Mouse (Mus musculus) cerebellum, adult 18-20 months (tissue): ENCODE measurements at regions not wholly inside any gene's neighbourhood (a gene's known extent, or its start where the extent isn't known, plus 50 kb on each side); places are given as distances from the start of the nearest gene placed in this dataset.

Experiments used
- DNase-seq, 2 experiments: peaks; one replicate each; pipeline ENCODE4 v3.0.0; 2021

GRCm38 (mm10) chrX:61119499-61119898, 65.9 kb downstream of the Cdr1 start:
- peak; percentile 37 to 45 for DNase-seq

- DNase-seq = peak in 1 of 2 experiments; percentile 20
Observed at GRCm38 (mm10) chrX:61117368-61117767, 68.0 kb downstream of the Cdr1 start.

DNA sequence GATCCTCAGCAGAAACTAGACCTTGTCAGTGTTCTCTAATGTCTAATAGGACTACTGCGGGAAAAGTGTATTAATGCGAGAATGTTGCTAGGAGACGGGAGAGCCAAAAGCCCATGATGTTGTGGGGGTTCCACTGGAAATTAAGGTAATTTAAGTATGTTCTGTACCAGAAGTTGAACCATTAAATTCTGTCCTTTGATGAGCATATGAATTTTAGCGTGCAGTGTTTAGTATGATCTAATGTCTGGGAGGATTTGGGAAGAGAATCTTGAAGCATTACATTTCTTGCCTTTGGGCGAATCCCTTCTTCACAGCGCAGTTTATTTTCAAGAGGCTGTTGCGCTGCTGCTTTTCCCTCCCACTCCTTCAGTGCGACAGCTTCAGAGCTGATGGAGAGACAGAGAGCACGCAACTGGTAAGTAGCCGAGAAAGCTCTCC, 69.3 kb downstream of the Cdr1 start:
- peak; percentile 63 to 64 for DNase-seq
